Comparison of ENCODE assay signal across 8 mouse cellular contexts in genomic region chr4:134128221-134128982, GRCm38 (mm10). TPM values are rescaled to one million over a fixed set of nuclear protein-coding genes. Genes with fewer than 3 reads are reported as not detected.
DNase-seq lines count a peak whose midpoint lies in the region; TF ChIP-seq lines count a peak whose summit lies in the region.

Gene Sh3bgrl3 (minus strand): TSS chr4:134128789.

- H3K79me2 ChIP-seq in macrophage (ENCODE audit: inconsistent target) = peaks cover 36% of the 10 kb centered on the region

- under 1% methylated on average over 50 of the region's 50 CpGs for whole genome bisulfite sequencing in macrophage (ENCODE audit: missing documents)

- intact Hi-C loops in left cerebral cortex, adult 2 months (cut with DNase I) = no loop called here

- DNase-seq in adrenal gland, adult (ENCODE audit: inconsistent age in 2 of 2, low spot score in 1 of 2) = peak; percentile 91 to 96
- peak; percentile 93 for DNase-seq in embryo, embryonic 10 days (ENCODE audit: low spot score)
- peak; percentile 84 for DNase-seq in gastrocnemius, postnatal 10 days
- DNase-seq in hindlimb bud, embryonic 11.5 days (ENCODE audit: extremely low spot score, low read depth, low spot score) = peak; percentile 39
- peak; percentile 86 to 87 for DNase-seq in left cerebral cortex, adult 2 months (ENCODE audit: extremely low spot score in 1 of 2, low spot score in 2 of 2)
- DNase-seq in right cerebral cortex, adult 18-20 months = peak; percentile 92
- DNase-seq in urinary bladder, adult 2 months (ENCODE audit: low spot score) = peak; percentile 82

- H3K36me3 ChIP-seq in macrophage (ENCODE audit: inconsistent target) = no peaks in the 10 kb centered on the region

- TF ChIP-seq CTCF in left cerebral cortex, adult 2 months (IDR thresholded peaks at IDR 0.05) = no peak

- peak within 1 kb of the TSS; percentile 89 for H3K4me3 ChIP-seq in left cerebral cortex, adult 2 months
- H3K4me3 ChIP-seq in macrophage (ENCODE audit: inconsistent target) = peak within 1 kb of the TSS; percentile 82

- peak within 1 kb of the TSS; percentile 94 for H3K27ac ChIP-seq in left cerebral cortex, adult 2 months
- H3K27ac ChIP-seq in macrophage = peak within 1 kb of the TSS; percentile 93

RNA-seq across cellular contexts. Expression of gene Sh3bgrl3, which starts in this region (rescaled TPM):
- 10 to 100 TPM; 44.9 to 59.6 TPM for total RNA-seq in gastrocnemius, postnatal 10 days (2021)
- total RNA-seq in left cerebral cortex, adult 2 months (2021) = 100 to 1,000 TPM; 185 to 191 TPM
- total RNA-seq in macrophage (2018; cell fraction: chromatin; rRNA removed) = 100 to 1,000 TPM in 1 of 26 experiments, 10 to 100 TPM in 25; 12.2 to 104 (median 43.8) TPM
- 1,000 to 10,000 TPM in 13 of 26 experiments, 100 to 1,000 TPM in 13; 834 to 1,250 (median 980) TPM for total RNA-seq in macrophage (2018; cell fraction: cytosol; rRNA removed)
- total RNA-seq in macrophage (2018; cell fraction: nucleus; rRNA removed) = 100 to 1,000 TPM in 20 of 26 experiments, 10 to 100 TPM in 6; 36.3 to 257 (median 152) TPM
- 849 to 1,117 TPM (median 993 TPM) in 3 replicates for polyA plus RNA-seq in macrophage (2018)
- 337 and 349 TPM in 2 replicates for polyA plus RNA-seq in urinary bladder, adult 2 months (2012; rRNA removed)

Comparison
In these comparisons a context has a peak if more than half of its experiments do, and no peak if none do; other contexts are left out.
1. Peak in every context shown above with its lines: DNase-seq, H3K4me3 ChIP-seq and H3K27ac ChIP-seq.
2. DNase-seq: peak in every context shown above with its lines; median percentile 94 in adrenal gland, adult; 93 in embryo, embryonic 10 days; 92 in right cerebral cortex, adult 18-20 months; 86 in left cerebral cortex, adult 2 months; 84 in gastrocnemius, postnatal 10 days; 82 in urinary bladder, adult 2 months; 39 in hindlimb bud, embryonic 11.5 days.